In genomic region chr19:25504878-25505277, GRCm38 (mm10) we compare ENCODE assay signal across 32 mouse cellular contexts. TPM values are rescaled to one million over a fixed set of nuclear protein-coding genes. Genes with fewer than 3 reads are reported as not detected.
DNase-seq lines count a peak whose midpoint lies in the region; ATAC-seq and TF ChIP-seq lines count a peak whose summit lies in the region.
"Had no signal": no experiment of that assay in that cellular context is flagged by ENCODE, and none has a peak within 500 bp of the region (broad histone marks: within the 10 kb centered on the region; RNA-seq: fewer than 3 reads in every experiment).

No protein-coding gene starts in this region.

- no peak overlapping the region for H3K27ac ChIP-seq in hindbrain, embryonic 13.5 days
- no peak overlapping the region for H3K27ac ChIP-seq in hindbrain, embryonic 11.5 days (ENCODE audit: low read depth, low read length)
- no peak overlapping the region for H3K27ac ChIP-seq in embryonic facial prominence, embryonic 13.5 days
- H3K27ac ChIP-seq in limb, embryonic 14.5 days (replicated peaks; ENCODE audit: low read depth, low read length), result no peak overlapping the region
- H3K27ac ChIP-seq: forebrain, embryonic 12.5 days; hindbrain, embryonic 10.5 days; layer of hippocampus, adult 2 months; limb, embryonic 15.5 days; liver, embryonic 15.5 days; macrophage; midbrain, embryonic 10.5 days; stomach, postnatal 0 days had no signal

- H3K36me3 ChIP-seq in hindbrain, embryonic 13.5 days, result no peaks in the 10 kb centered on the region
- H3K36me3 ChIP-seq in hindbrain, embryonic 11.5 days (ENCODE audit: control insufficient read depth, insufficient read depth, low read length), result no peaks in the 10 kb centered on the region
- no peaks in the 10 kb centered on the region for H3K36me3 ChIP-seq in embryonic facial prominence, embryonic 13.5 days
- no peaks in the 10 kb centered on the region for H3K36me3 ChIP-seq in limb, embryonic 14.5 days (ENCODE audit: control insufficient read depth, insufficient read depth, low read length)
- H3K36me3 ChIP-seq: forebrain, embryonic 12.5 days; hindbrain, embryonic 10.5 days; limb, embryonic 15.5 days; liver, embryonic 15.5 days; midbrain, embryonic 10.5 days had no signal

- DNase-seq in embryo, embryonic 10.5 days (ENCODE audit: low spot score), result peak; percentile 4
- no peak for DNase-seq in embryo, embryonic 10 days (ENCODE audit: low spot score)
- no peak for DNase-seq in hindbrain, embryonic 11.5 days (ENCODE audit: low spot score)
- no peak for DNase-seq in limb, embryonic 14.5 days (ENCODE audit: low spot score)
- no peak for DNase-seq in spleen, postnatal 36 days (ENCODE audit: low spot score in 2 of 2)
- DNase-seq in adrenal gland, postnatal 14 days, result no peak
- DNase-seq: cerebellum, adult 11-12 months; cerebellum, postnatal 14 days; kidney, postnatal 25 days; layer of hippocampus, postnatal 36 days had no signal

- TF ChIP-seq POLR2A in limb, embryonic 14.5 days (IDR thresholded peaks at IDR 0.05; ENCODE audit: borderline replicate concordance, extremely low read depth, insufficient read depth, insufficient read length), result no peak

- no peaks in the 10 kb centered on the region for H3K9me3 ChIP-seq in hindbrain, embryonic 13.5 days
- H3K9me3 ChIP-seq in hindbrain, embryonic 11.5 days (ENCODE audit: control insufficient read depth, low read length), result no peaks in the 10 kb centered on the region
- peaks cover 4% of the 10 kb centered on the region; the same call in 1 of the 2 replicates for H3K9me3 ChIP-seq in embryonic facial prominence, embryonic 13.5 days
- H3K9me3 ChIP-seq in limb, embryonic 14.5 days (ENCODE audit: control insufficient read depth, low read length), result peaks cover 7% of the 10 kb centered on the region; the same call in 1 of the 2 replicates
- H3K9me3 ChIP-seq: forebrain, embryonic 12.5 days; limb, embryonic 15.5 days; liver, embryonic 15.5 days; midbrain, embryonic 10.5 days had no signal

- peaks cover 76% of the 10 kb centered on the region for H3K27me3 ChIP-seq in hindbrain, embryonic 13.5 days
- peaks cover 49% of the 10 kb centered on the region for H3K27me3 ChIP-seq in hindbrain, embryonic 11.5 days (ENCODE audit: control insufficient read depth, insufficient read depth, low read length)
- H3K27me3 ChIP-seq in embryonic facial prominence, embryonic 13.5 days, result peaks cover 83% of the 10 kb centered on the region
- H3K27me3 ChIP-seq in limb, embryonic 14.5 days (ENCODE audit: control insufficient read depth, insufficient read depth, low read length), result peaks cover 61% of the 10 kb centered on the region

- WGBS in hindbrain, embryonic 13.5 days, result 38% methylated on average over 10 of the region's 10 CpGs
- 38% methylated on average over 10 of the region's 10 CpGs for WGBS in hindbrain, embryonic 11.5 days
- WGBS in embryonic facial prominence, embryonic 13.5 days, result 30% methylated on average over 10 of the region's 10 CpGs
- WGBS in limb, embryonic 14.5 days, result 31% methylated on average over 10 of the region's 10 CpGs

- ATAC-seq in hindbrain, embryonic 13.5 days (ENCODE audit: low FRiP score), result no peak
- ATAC-seq in hindbrain, embryonic 11.5 days (ENCODE audit: low FRiP score), result no peak
- no peak for ATAC-seq in embryonic facial prominence, embryonic 13.5 days (ENCODE audit: insufficient number of reproducible peaks, insufficient read depth, low FRiP score, low TSS enrichment, low read depth)
- no peak for ATAC-seq in limb, embryonic 14.5 days (ENCODE audit: low FRiP score, low read depth)
- ATAC-seq: intestine, postnatal 0 days; Patski had no signal

- H3K4me3 ChIP-seq in hindbrain, embryonic 13.5 days, result 0 out of 2 replicates have a peak overlapping the region, but pooled peaks have one; percentile 31
- H3K4me3 ChIP-seq in hindbrain, embryonic 11.5 days (ENCODE audit: low read depth, low read length), result no peak overlapping the region
- H3K4me3 ChIP-seq in embryonic facial prominence, embryonic 13.5 days, result no peak overlapping the region
- 0 out of 2 replicates have a peak overlapping the region, but pooled peaks have one; percentile 37 for H3K4me3 ChIP-seq in limb, embryonic 14.5 days (replicated peaks; ENCODE audit: low read length)
- H3K4me3 ChIP-seq: erythroblast, embryonic 14.5 days; layer of hippocampus, adult 2 months had no signal

- no peak overlapping the region for H3K4me2 ChIP-seq in hindbrain, embryonic 13.5 days
- H3K4me2 ChIP-seq in hindbrain, embryonic 11.5 days (replicated peaks; ENCODE audit: low read depth, low read length), result no peak overlapping the region
- peak overlapping the region; percentile 61; the same call in 1 of the 2 replicates for H3K4me2 ChIP-seq in embryonic facial prominence, embryonic 13.5 days
- H3K4me2 ChIP-seq in limb, embryonic 14.5 days (replicated peaks; ENCODE audit: low read depth, low read length, severe bottlenecking), result no peak overlapping the region

- no peak overlapping the region for H3K9ac ChIP-seq in hindbrain, embryonic 13.5 days
- H3K9ac ChIP-seq in hindbrain, embryonic 11.5 days (ENCODE audit: low read depth, low read length), result no peak overlapping the region
- no peak overlapping the region for H3K9ac ChIP-seq in embryonic facial prominence, embryonic 13.5 days
- H3K9ac ChIP-seq in limb, embryonic 14.5 days (ENCODE audit: low read depth, low read length, severe bottlenecking), result no peak overlapping the region
- H3K9ac ChIP-seq: forebrain, embryonic 12.5 days; limb, embryonic 15.5 days; liver, embryonic 15.5 days had no signal

- H3K4me1 ChIP-seq in hindbrain, embryonic 13.5 days (replicated peaks), result peaks cover 18% of the 10 kb centered on the region
- peaks cover 7% of the 10 kb centered on the region for H3K4me1 ChIP-seq in hindbrain, embryonic 11.5 days (replicated peaks; ENCODE audit: control insufficient read depth, insufficient read depth, low read length)
- H3K4me1 ChIP-seq in embryonic facial prominence, embryonic 13.5 days, result peaks cover 16% of the 10 kb centered on the region
- H3K4me1 ChIP-seq in limb, embryonic 14.5 days (ENCODE audit: control insufficient read depth, insufficient read depth, low read length), result peaks cover 4% of the 10 kb centered on the region; the same call in 1 of the 2 replicates

RNA-seq across cellular contexts. Expression of gene Dmrt1, which starts 0.5 kb away (rescaled TPM):
- polyA plus RNA-seq in hindbrain, embryonic 13.5 days (2015; fragmentation: Nextera tagmentation; extraction: Ambion mirVana), result not detected in 2 replicates
- 0.06 and 0.15 TPM in 2 replicates for polyA plus RNA-seq in hindbrain, embryonic 11.5 days (2014; fragmentation: Nextera tagmentation; extraction: Ambion mirVana)
- 0.20 and 0.36 TPM in 2 replicates for polyA plus RNA-seq in embryonic facial prominence, embryonic 13.5 days (2015; fragmentation: Nextera tagmentation; extraction: Ambion mirVana)
- polyA plus RNA-seq in limb, embryonic 14.5 days (2012; rRNA removed), result 0.05 TPM in 1 of 2 replicates, not detected in the other
- polyA plus RNA-seq in limb, embryonic 14.5 days (2014; fragmentation: Nextera tagmentation; extraction: Ambion mirVana), result not detected in 2 replicates
- total RNA-seq in adrenal gland, postnatal 14 days (2021), result not detected in 2 replicates
- total RNA-seq: adrenal gland, adult 2 months; gastrocnemius, adult 18-20 months; layer of hippocampus, adult 2 months; layer of hippocampus, postnatal 36 days; left cerebral cortex, postnatal 10 days; neutrophil, adult 5-6 weeks had no signal
- polyA plus RNA-seq: adrenal gland, adult 2 months; erythroblast, embryonic 14.5 days; gonadal fat pad, adult 2 months; heart, postnatal 0 days; hindbrain, embryonic 10.5 days; intestine, postnatal 0 days; kidney, embryonic 14.5 days; liver, embryonic 15.5 days; lung, embryonic 16.5 days; macrophage; Patski; small intestine, adult 2 months; stomach, postnatal 0 days had no signal

Comparison
In these comparisons a context has a peak if more than half of its experiments do, and no peak if none do; other contexts are left out.
1. H3K4me3 ChIP-seq: peak in hindbrain, embryonic 13.5 days (single experiment) and limb, embryonic 14.5 days (single experiment); none in hindbrain, embryonic 11.5 days (single experiment) and embryonic facial prominence, embryonic 13.5 days (single experiment).